Mouse (Mus musculus) limb, embryonic 12.5 days (tissue): Measurements from ENCODE around the gene Vps39. TPM values are rescaled to one million over a fixed set of nuclear protein-coding genes. Genes with fewer than 3 reads are reported as not detected.

ENCODE experiments used
- polyA plus RNA-seq: library from polyadenylated mRNA; unstranded; fragments of >200 nt; fragmentation: Nextera tagmentation; extraction: Ambion mirVana; gene quantifications from 2 replicates; pipeline ENCODE4 v1.2.1, GENCODE M21; 2016

The Vps39 gene
- polyA plus RNA-seq, 1 experiment from 2014 or later, result 30.1 TPM

Other genes starting within 250 kb of the Vps39 start
- 27.9 and 28.2 TPM in 2 replicates for gene Ehd4, start 198.5 kb downstream of the Vps39 start, polyA plus RNA-seq
- gene Pla2g4e, start 107.8 kb downstream of the Vps39 start, polyA plus RNA-seq, result 0.06 TPM in 1 of 2 replicates, not detected in the other
- gene Pla2g4d, start 63.9 kb downstream of the Vps39 start, polyA plus RNA-seq, result 0.14 and 0.18 TPM in 2 replicates
- gene Pla2g4f, start 39.0 kb downstream of the Vps39 start, polyA plus RNA-seq, result 0.15 and 0.23 TPM in 2 replicates
- 7.2 and 8.4 TPM in 2 replicates for gene Ganc, start 50.8 kb upstream of the Vps39 start, polyA plus RNA-seq
- 9.5 and 10.4 TPM in 2 replicates for gene Tmem87a, start 51.0 kb upstream of the Vps39 start, polyA plus RNA-seq
- 1.9 and 2.7 TPM in 2 replicates for gene Capn3, start 102.9 kb upstream of the Vps39 start, polyA plus RNA-seq
- 61.8 and 62.4 TPM in 2 replicates for gene Zfp106, start 210.7 kb upstream of the Vps39 start, polyA plus RNA-seq
- 55.7 and 57.6 TPM in 2 replicates for gene Snap23, start 214.5 kb upstream of the Vps39 start, polyA plus RNA-seq